ENCODE assay signal across 8 mouse cellular contexts in the genomic region with DNA sequence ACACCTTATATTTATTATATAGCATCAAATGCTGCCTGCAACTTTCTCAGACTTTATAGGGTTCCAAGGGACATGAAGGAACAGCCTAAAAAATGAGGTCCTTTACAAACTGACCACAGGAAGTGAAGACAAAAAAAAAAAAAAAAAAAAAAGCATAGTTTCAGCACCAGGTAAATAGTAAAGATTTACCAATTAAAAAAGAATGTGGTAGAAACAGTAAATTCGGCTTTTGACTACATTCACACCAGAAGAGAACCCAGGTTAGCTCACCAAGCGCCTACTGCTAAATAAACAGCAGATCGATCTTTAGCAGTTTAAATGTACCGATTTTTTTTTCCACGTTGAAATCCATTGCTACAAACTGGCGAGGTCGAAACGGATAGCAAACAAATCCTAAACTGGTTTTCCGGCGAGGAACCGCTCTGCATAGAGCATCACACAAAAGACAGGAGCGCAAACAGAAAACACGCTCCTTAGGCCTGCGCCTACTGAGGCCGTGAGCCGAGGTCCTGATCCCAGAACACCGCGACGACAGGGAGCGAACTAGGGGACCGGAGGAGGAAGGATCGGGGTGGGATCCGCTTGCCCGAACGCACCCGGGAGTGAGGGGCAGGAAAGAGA. TPM values are rescaled to one million over a fixed set of nuclear protein-coding genes. Genes with fewer than 3 reads are reported as not detected.
DNase-seq lines count a peak whose midpoint lies in the region; ATAC-seq and TF ChIP-seq lines count a peak whose summit lies in the region.

No protein-coding gene starts in this region.

- peak overlapping the region; percentile 57 for H3K4me2 ChIP-seq in embryonic facial prominence, embryonic 13.5 days
- H3K4me2 ChIP-seq in limb, embryonic 12.5 days = peak overlapping the region; percentile 58
- H3K4me2 ChIP-seq in neural tube, embryonic 15.5 days = peak overlapping the region; percentile 61

- no peak for DNase-seq in gastrocnemius, adult 2 months
- no peak for DNase-seq in gastrocnemius, postnatal 36 days
- peak; percentile 59 for DNase-seq in 3T3-L1 (ENCODE audit: low read depth, low spot score)
- no peak for DNase-seq in urinary bladder, adult 2 months (ENCODE audit: low spot score)
- no peak for DNase-seq in ovary, adult 18-20 months (ENCODE audit: low spot score)

- 0 out of 2 replicates have a peak, but pooled peaks have one; percentile 3 for ATAC-seq in embryonic facial prominence, embryonic 13.5 days (ENCODE audit: insufficient number of reproducible peaks, insufficient read depth, low FRiP score, low TSS enrichment, low read depth)
- 0 out of 2 replicates have a peak, but pooled peaks have one; percentile 38 for ATAC-seq in limb, embryonic 12.5 days (ENCODE audit: insufficient number of reproducible peaks, insufficient read depth, low FRiP score, low TSS enrichment, low read depth)
- ATAC-seq in neural tube, embryonic 15.5 days (ENCODE audit: low FRiP score) = peak; percentile 75

- WGBS in embryonic facial prominence, embryonic 13.5 days = under 1% methylated on average over 26 of the region's 26 CpGs
- WGBS in limb, embryonic 12.5 days = 1% methylated on average over 26 of the region's 26 CpGs
- WGBS in neural tube, embryonic 15.5 days = under 1% methylated on average over 26 of the region's 26 CpGs

- H3K4me3 ChIP-seq in gastrocnemius, adult 2 months = peak overlapping the region; percentile 74
- peak overlapping the region; percentile 89 for H3K4me3 ChIP-seq in embryonic facial prominence, embryonic 13.5 days
- peak overlapping the region; percentile 86 for H3K4me3 ChIP-seq in limb, embryonic 12.5 days (replicated peaks)
- H3K4me3 ChIP-seq in neural tube, embryonic 15.5 days (replicated peaks) = peak overlapping the region; percentile 56

- H3K27me3 ChIP-seq in embryonic facial prominence, embryonic 13.5 days = no peaks in the 10 kb centered on the region
- H3K27me3 ChIP-seq in limb, embryonic 12.5 days = no peaks in the 10 kb centered on the region
- no peaks in the 10 kb centered on the region for H3K27me3 ChIP-seq in neural tube, embryonic 15.5 days (replicated peaks)

- intact Hi-C loops in gastrocnemius, adult 2 months (cut with DNase I) = loop anchor here (5.0 to 10.0 kb wide), 2 partner anchors 51 to 103 kb away; no protein-coding TSS in a partner anchor
- intact Hi-C loops in gastrocnemius, postnatal 36 days (cut with DNase I) = no loop called here

- H3K9me3 ChIP-seq in embryonic facial prominence, embryonic 13.5 days = no peaks in the 10 kb centered on the region
- H3K9me3 ChIP-seq in limb, embryonic 12.5 days = no peaks in the 10 kb centered on the region
- H3K9me3 ChIP-seq in neural tube, embryonic 15.5 days (replicated peaks) = no peaks in the 10 kb centered on the region

- H3K36me3 ChIP-seq in embryonic facial prominence, embryonic 13.5 days = no peaks in the 10 kb centered on the region; the same call in 1 of the 2 replicates
- peaks cover 12% of the 10 kb centered on the region for H3K36me3 ChIP-seq in limb, embryonic 12.5 days
- no peaks in the 10 kb centered on the region for H3K36me3 ChIP-seq in neural tube, embryonic 15.5 days

- H3K9ac ChIP-seq in embryonic facial prominence, embryonic 13.5 days = peak overlapping the region; percentile 97
- H3K9ac ChIP-seq in limb, embryonic 12.5 days (replicated peaks) = peak overlapping the region; percentile 95
- peak overlapping the region; percentile 70 for H3K9ac ChIP-seq in neural tube, embryonic 15.5 days (replicated peaks)

- H3K27ac ChIP-seq in gastrocnemius, adult 2 months = peak overlapping the region; percentile 96
- H3K27ac ChIP-seq in embryonic facial prominence, embryonic 13.5 days = peak overlapping the region; percentile 99
- H3K27ac ChIP-seq in limb, embryonic 12.5 days = peak overlapping the region; percentile 99
- H3K27ac ChIP-seq in neural tube, embryonic 15.5 days (replicated peaks) = peak overlapping the region; percentile 99

- peaks cover 3% of the 10 kb centered on the region for H3K4me1 ChIP-seq in embryonic facial prominence, embryonic 13.5 days
- peaks cover 6% of the 10 kb centered on the region for H3K4me1 ChIP-seq in limb, embryonic 12.5 days (replicated peaks)
- H3K4me1 ChIP-seq in neural tube, embryonic 15.5 days = peaks cover 23% of the 10 kb centered on the region

- no peak for TF ChIP-seq CTCF in gastrocnemius, adult 2 months (IDR thresholded peaks at IDR 0.05)

RNA-seq across cellular contexts. Expression of gene Glg1, which starts 0.9 kb away (rescaled TPM):
- total RNA-seq in gastrocnemius, adult 2 months (2021) = 10 to 100 TPM; 31.1 to 39.6 TPM
- total RNA-seq in gastrocnemius, postnatal 36 days (2021) = 10 to 100 TPM; 33.4 to 34.0 TPM
- 80.4 and 92.3 TPM in 2 replicates for polyA plus RNA-seq in embryonic facial prominence, embryonic 13.5 days (2015; fragmentation: Nextera tagmentation; extraction: Ambion mirVana)
- 87.5 and 99.2 TPM in 2 replicates for polyA plus RNA-seq in limb, embryonic 12.5 days (2016; fragmentation: Nextera tagmentation; extraction: Ambion mirVana)
- 61.0 and 63.6 TPM in 2 replicates for polyA plus RNA-seq in neural tube, embryonic 15.5 days (2015; fragmentation: Nextera tagmentation; extraction: Ambion mirVana)
- 42.4 and 51.0 TPM in 2 replicates for polyA plus RNA-seq in urinary bladder, adult 2 months (2012; rRNA removed)

RNA-seq across cellular contexts. Expression of gene Rfwd3, which starts 41.9 kb away (rescaled TPM):
- total RNA-seq in gastrocnemius, adult 2 months (2021) = 1 to 10 TPM; 4.5 to 5.2 TPM
- total RNA-seq in gastrocnemius, postnatal 36 days (2021) = 1 to 10 TPM; 3.4 to 4.9 TPM
- 48.3 and 50.1 TPM in 2 replicates for polyA plus RNA-seq in embryonic facial prominence, embryonic 13.5 days (2015; fragmentation: Nextera tagmentation; extraction: Ambion mirVana)
- polyA plus RNA-seq in limb, embryonic 12.5 days (2016; fragmentation: Nextera tagmentation; extraction: Ambion mirVana) = 80.2 and 80.3 TPM in 2 replicates
- 18.9 and 28.6 TPM in 2 replicates for polyA plus RNA-seq in neural tube, embryonic 15.5 days (2015; fragmentation: Nextera tagmentation; extraction: Ambion mirVana)
- polyA plus RNA-seq in urinary bladder, adult 2 months (2012; rRNA removed) = 14.7 and 14.9 TPM in 2 replicates

Comparison
In these comparisons a context has a peak if more than half of its experiments do, and no peak if none do; other contexts are left out.
1. ATAC-seq: peak in every context shown above with its lines; median percentile 75 in neural tube, embryonic 15.5 days; 38 in limb, embryonic 12.5 days; 3 in embryonic facial prominence, embryonic 13.5 days.